Mouse (Mus musculus) urinary bladder, postnatal 25 days (tissue): ENCODE results near the gene Rnf169.

ENCODE experiments used
- DNase-seq: peaks from one replicate; pipeline ENCODE4 v3.0.0; 2022; ENCODE audit warnings: low spot score

The Rnf169 gene

DNA sequence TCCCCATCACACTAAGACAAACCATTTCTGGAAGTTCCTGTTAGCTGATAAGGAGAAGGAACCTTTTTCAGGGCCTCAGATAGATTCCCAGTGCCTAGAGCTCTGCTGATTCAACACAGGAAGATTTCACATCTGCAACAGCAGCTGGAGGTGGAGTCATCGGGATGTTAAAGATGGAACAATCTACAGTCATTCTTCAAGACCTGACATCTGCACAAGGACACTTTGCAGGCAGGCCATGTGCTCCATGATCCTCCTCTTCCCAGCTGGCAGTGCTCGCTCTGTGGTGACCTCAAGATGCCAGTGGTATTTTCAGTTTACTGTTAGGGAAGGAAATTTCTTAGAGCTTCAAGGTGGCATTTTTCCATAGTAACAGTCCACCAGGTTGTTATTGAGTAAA, 87.9 kb downstream of the Rnf169 start:
- no peak for DNase-seq

DNA sequence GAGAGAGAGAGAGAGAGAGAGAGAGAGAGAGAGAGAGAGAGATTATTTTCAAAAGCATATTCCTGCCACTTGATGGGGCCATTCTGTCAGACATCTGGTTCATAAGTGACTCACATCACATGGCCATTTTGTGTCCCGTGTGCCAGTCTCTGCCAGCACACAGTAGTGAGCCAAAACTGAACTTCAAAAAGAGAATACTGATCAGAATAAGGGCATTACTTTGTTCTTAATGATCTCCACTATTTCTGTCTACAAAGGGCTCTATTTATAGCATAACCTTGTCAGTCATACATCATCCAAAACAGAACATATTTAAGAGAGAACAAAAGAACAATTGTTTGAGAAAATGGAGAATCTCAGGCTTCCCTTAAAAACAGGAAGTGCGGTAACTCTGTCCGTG, 88.8 kb downstream of the Rnf169 start:
- DNase-seq = no peak

DNA sequence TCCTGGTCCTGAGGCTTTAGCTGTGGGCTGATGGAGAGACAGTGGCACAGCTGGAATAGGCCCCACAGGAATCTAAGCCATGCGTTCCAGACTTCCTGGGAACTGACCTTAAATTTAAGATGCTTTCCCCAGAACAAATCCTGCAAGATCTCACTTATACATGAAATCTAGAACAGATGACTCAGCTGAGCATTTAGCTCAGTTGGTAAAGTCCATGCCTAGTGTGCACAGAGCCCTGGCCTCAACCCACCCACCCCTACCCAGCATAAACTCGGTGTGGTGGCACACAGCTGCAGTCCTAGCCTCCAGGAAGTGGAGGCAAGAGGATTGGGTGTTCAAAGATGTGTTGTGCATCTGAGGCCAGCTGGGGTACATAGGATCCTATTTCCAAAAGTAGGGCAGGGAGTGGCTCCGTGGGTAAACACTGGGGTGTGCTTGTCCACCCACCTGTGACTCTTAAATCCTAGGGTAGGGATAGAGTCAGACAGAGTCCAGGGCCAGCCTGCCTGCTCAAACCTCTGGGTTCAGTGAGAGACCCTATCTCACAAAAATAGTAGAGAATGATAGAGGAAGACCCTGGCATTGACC, 90.0 kb downstream of the Rnf169 start:
- DNase-seq = no peak

- DNase-seq = no peak
Measured at GRCm38 (mm10) chr7:99889175-99889880, 90.9 kb downstream of the Rnf169 start.

GRCm38 (mm10) chr7:99887743-99888142, 92.5 kb downstream of the Rnf169 start:
- DNase-seq = no peak

GRCm38 (mm10) chr7:99887230-99887735, 93.0 kb downstream of the Rnf169 start:
- DNase-seq = no peak

DNA sequence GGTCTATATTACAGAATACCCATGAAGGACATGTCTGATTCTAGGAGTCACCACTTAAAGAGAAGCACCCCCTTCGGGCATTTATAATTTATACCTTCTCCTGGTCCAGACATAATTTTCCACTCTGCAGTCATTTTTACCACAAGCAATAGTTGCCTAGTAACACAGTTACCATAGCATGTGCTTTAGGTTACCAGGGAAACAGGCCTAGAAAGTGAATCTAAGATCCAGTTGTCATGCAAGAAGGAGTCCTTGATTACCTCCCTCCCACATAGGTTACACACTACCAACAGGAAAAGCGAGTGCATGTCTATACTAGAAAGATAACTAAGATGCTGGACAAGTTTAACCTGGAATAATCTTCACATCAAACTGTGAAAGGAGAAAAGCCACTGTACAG, 102.0 kb downstream of the Rnf169 start:
- no peak for DNase-seq

- DNase-seq = peak; percentile 85
Measured at GRCm38 (mm10) chr7:99876345-99876744, 103.9 kb downstream of the Rnf169 start.

DNA sequence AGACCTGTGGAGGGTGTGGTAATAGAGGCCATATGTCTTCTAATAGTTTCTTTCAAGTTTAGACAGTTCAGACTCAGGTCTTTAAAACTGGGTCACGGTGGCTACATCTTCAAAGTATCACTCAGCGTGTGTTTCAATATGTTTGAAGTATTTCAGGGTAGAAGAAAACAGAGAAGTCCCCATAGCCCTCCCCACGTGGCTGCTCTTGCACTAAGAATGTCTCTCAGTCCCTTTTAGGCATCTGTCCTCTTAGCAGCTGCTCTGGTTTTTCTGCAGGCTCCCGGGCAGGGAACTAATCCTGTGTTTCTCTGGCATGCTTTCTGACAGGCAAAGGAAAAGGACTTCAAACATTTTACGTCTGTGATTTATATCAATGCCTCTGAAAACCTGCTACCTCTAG, 104.4 kb downstream of the Rnf169 start:
- DNase-seq = no peak

DNA sequence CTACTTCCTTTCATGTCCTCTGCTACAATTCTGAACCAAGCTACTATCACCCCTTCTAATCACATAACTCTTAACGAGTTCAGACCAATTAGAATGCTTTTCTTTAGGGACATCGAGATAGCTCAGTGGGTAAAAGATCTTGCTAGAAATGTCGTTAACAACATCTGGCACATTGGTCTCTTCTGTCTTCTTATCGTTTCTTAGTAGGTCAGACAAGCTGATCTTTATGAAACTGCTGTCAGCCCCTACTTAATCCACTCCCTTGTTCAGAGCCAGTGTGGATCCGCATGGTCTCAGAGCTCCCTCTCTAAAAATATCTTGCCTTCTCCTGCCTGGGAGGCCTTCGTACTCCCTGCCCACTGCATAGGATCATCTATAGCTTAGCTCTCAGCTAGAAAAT, 106.3 kb downstream of the Rnf169 start:
- DNase-seq = no peak
